Mouse (Mus musculus) lung, embryonic 15.5 days (tissue): Measurements from ENCODE around the gene Tmem147. TPM values are rescaled to one million over a fixed set of nuclear protein-coding genes. Genes with fewer than 3 reads are reported as not detected.
A peak's percentile ranks its signal among the peaks of the same experiment; 100 is the strongest.
"Not testable (repeated sequence)": the region's sequence is repeated elsewhere in the genome, so short reads cannot be mapped to it uniquely, and the experiment has no call there.

Experiments used
- ATAC-seq: fragments of 200-750 bp; cut with Nextera tagmentation; 2 replicates; pipeline ENCODE4 v1.8.0; 2017; ENCODE audit warnings: moderate number of reproducible peaks, borderline replicate concordance; ENCODE audit not compliant: low FRiP score, low TSS enrichment; ENCODE audit errors: extremely low read depth
- H3K27ac ChIP-seq: fragments of 300-500 bp; sonication (generic); 2 replicates; pipeline ENCODE4 v1.5.1; 2015; ENCODE audit warnings: moderate library complexity, mild to moderate bottlenecking, inconsistent platforms
- H3K27me3 ChIP-seq: fragments of 300-500 bp; sonication (generic); 2 replicates; pipeline ENCODE4 v1.6.1; 2015; ENCODE audit warnings: inconsistent platforms
- H3K36me3 ChIP-seq: fragments of 300-500 bp; sonication (generic); 2 replicates; pipeline ENCODE4 v1.6.1; 2015; ENCODE audit warnings: inconsistent platforms
- H3K4me1 ChIP-seq: fragments of 300-500 bp; sonication (generic); 2 replicates; pipeline ENCODE4 v1.6.1; 2015; ENCODE audit warnings: inconsistent platforms
- H3K4me2 ChIP-seq: fragments of 300-500 bp; sonication (generic); 2 replicates; pipeline ENCODE4 v1.6.1; 2015; ENCODE audit warnings: inconsistent platforms, mild to moderate bottlenecking, moderate library complexity
- H3K4me3 ChIP-seq: fragments of 300-500 bp; sonication (generic); 2 replicates; pipeline ENCODE4 v1.5.1; 2015; ENCODE audit warnings: mild to moderate bottlenecking, inconsistent platforms
- H3K9ac ChIP-seq: fragments of 300-500 bp; sonication (generic); 2 replicates; pipeline ENCODE4 v1.6.1; 2015; ENCODE audit warnings: inconsistent platforms
- H3K9me3 ChIP-seq: fragments of 300-500 bp; sonication (generic); 2 replicates; pipeline ENCODE4 v1.6.1; 2016; ENCODE audit warnings: inconsistent platforms
- WGBS: fragments of 180-500 bp; shearing (Covaris S2); methylation state at CpG from one replicate; pipeline ENCODE4 v1.1.7; 2015; 5-methylcytosine and 5-hydroxymethylcytosine counted together
- polyA plus RNA-seq: library from polyadenylated mRNA; unstranded; fragments of >200 nt; fragmentation: Nextera tagmentation; extraction: Ambion mirVana; gene quantifications from 2 replicates; pipeline ENCODE4 v1.2.1, GENCODE M21; 2015

Tmem147 gene
- polyA plus RNA-seq, 1 experiment from 2014 or later = 159 TPM

- ATAC-seq = peak; percentile 44; the same call in 1 of the 2 replicates
- H3K27ac ChIP-seq = no peak overlapping the region
Observed at GRCm38 (mm10) chr7:30749824-30750606, 20.7 kb upstream of the Tmem147 start.

GRCm38 (mm10) chr7:30747525-30748204, 18.3 kb upstream of the Tmem147 start:
- WGBS = 75% methylated on average over 7 of the region's 7 CpGs
- H3K4me2 ChIP-seq = no peak overlapping the region
- no peak for ATAC-seq

More at GRCm38 (mm10) chr7:30749824-30750606, 20.7 kb upstream of the Tmem147 start:
- Histone ChIP-seq H3K9me3 (no peaks in the 10 kb centered on the region), H3K4me1 (no peaks in the 10 kb centered on the region), H3K9ac (no peak overlapping the region), H3K36me3 (peaks cover 2% of the 10 kb centered on the region; the same call in 1 of the 2 replicates), H3K4me3 (no peak overlapping the region), H3K4me2 (no peak overlapping the region), H3K27me3 (no peaks in the 10 kb centered on the region)
- 72% methylated on average over 13 of the region's 13 CpGs for WGBS

DNA sequence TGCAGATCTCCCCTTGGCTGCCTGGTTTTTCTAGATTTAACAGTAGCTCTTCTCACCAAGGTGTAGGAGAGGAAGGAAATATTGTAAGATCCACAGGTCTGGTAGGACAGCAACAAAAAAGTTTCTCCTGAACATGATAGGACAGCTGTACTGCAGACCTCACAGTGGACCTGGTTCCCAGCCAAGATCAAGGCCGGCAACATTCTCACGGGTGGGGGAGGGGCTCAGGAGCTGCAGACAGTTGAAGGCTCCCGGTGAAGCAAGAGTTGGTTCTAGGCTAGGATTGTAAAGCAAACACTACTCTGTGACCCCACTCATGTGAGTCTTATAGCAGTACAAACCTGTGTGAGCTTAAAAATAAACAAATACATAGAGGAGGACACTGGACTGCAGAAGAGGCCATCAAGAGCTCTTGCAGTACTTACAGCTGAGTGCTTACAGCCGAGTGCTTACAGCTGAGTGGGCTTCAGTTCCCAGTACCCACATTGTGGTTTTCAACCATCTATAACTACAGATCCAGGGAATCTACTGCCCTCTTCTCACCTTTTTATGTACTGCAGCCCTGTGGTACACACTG, 14.8 kb upstream of the Tmem147 start:
- WGBS = 21% methylated on average over 4 of the region's 4 CpGs
- Histone ChIP-seq H3K27me3 (no peaks in the 10 kb centered on the region), H3K9ac (no peak overlapping the region), H3K27ac (0 out of 2 replicates have a peak overlapping the region, but pooled peaks have one; percentile 25), H3K4me3 (no peak overlapping the region), H3K9me3 (no peaks in the 10 kb centered on the region), H3K4me2 (no peak overlapping the region), H3K36me3 (no peaks in the 10 kb centered on the region), H3K4me1 (0 out of 2 replicates have a peak, but pooled peaks cover 4% of the 10 kb centered on the region)
- ATAC-seq = peak; percentile 55

More at GRCm38 (mm10) chr7:30747525-30748204, 18.3 kb upstream of the Tmem147 start:
- no peak overlapping the region for H3K9ac ChIP-seq
- no peaks in the 10 kb centered on the region for H3K9me3 ChIP-seq
- H3K27ac ChIP-seq = no peak overlapping the region
- H3K27me3 ChIP-seq = no peaks in the 10 kb centered on the region
- no peak overlapping the region for H3K4me3 ChIP-seq
- H3K36me3 ChIP-seq = no peaks in the 10 kb centered on the region
- 0 out of 2 replicates have a peak, but pooled peaks cover 4% of the 10 kb centered on the region for H3K4me1 ChIP-seq

GRCm38 (mm10) chr7:30743617-30744016, 14.3 kb upstream of the Tmem147 start, which contains the start of gene Gapdhs:
Gene Gapdhs, minus strand, starts transcription at chr7:30743681.
- not testable (repeated sequence) for ATAC-seq, H3K4me1 ChIP-seq, H3K9ac ChIP-seq, H3K4me3 ChIP-seq, H3K36me3 ChIP-seq, H3K4me2 ChIP-seq, H3K9me3 ChIP-seq, H3K27me3 ChIP-seq
- 0 out of 2 replicates have a peak within 1 kb of the TSS, but pooled peaks have one; percentile 25 for H3K27ac ChIP-seq
- no CpG with 5 or more reads among the region's 4 CpGs for WGBS

- not testable (repeated sequence) for H3K27me3 ChIP-seq
Observed at GRCm38 (mm10) chr7:30742570-30742969, 13.2 kb upstream of the Tmem147 start.

GRCm38 (mm10) chr7:30736211-30736610, 6.9 kb upstream of the Tmem147 start:
- Histone ChIP-seq H3K27me3 (no peaks in the 10 kb centered on the region), H3K9ac (no peak overlapping the region), H3K4me3 (no peak overlapping the region), H3K4me1 (no peaks in the 10 kb centered on the region), H3K36me3 (peaks cover 17% of the 10 kb centered on the region), H3K4me2 (no peak overlapping the region), H3K9me3 (no peaks in the 10 kb centered on the region), H3K27ac (no peak overlapping the region)
- ATAC-seq = no peak
- 88% methylated on average over 3 of the region's 3 CpGs for WGBS

More at GRCm38 (mm10) chr7:30742570-30742969, 13.2 kb upstream of the Tmem147 start:
- not testable (repeated sequence) for H3K4me3 ChIP-seq, H3K4me2 ChIP-seq, H3K36me3 ChIP-seq, ATAC-seq, H3K4me1 ChIP-seq, H3K27ac ChIP-seq, H3K9me3 ChIP-seq, H3K9ac ChIP-seq
- WGBS = 84% methylated on average over 2 of the region's 2 CpGs

DNA sequence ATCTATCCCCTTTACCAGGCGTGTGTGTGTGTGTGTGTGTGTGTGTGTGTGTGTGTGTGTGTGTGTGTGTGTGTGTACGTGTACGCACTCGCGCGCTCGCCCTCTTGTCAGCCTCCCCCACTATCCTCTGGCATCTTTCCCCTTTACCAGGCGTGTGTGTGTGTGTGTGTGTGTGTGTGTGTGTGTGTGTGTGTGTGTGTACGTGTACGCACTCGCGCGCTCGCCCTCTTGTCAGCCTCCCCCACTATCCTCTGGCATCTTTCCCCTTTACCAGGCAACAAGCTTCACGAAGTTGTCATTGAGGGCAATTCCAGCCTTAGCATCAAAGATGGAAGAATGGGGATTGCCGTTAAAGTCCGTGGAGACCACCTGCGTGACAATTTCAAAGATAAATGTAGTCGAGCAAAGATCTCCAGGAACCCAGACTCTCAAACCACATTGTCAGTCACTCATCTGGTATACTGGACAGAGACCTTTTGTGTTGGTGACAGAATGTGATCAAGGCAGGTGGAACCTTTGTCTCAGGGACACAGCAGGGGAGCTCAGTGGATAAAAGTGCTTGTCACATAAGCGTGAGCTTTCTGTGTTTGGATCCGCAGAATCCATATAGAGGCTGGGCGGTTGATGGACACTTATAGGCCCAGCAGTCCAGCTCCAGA, 853 bp upstream of the Tmem147 start:
- Histone ChIP-seq H3K4me1 (peaks cover 16% of the 10 kb centered on the region), H3K4me3 (peak overlapping the region; percentile 76), H3K9ac (peak overlapping the region; percentile 81), H3K27ac (peak overlapping the region; percentile 60), H3K4me2 (peak overlapping the region; percentile 76)
- not testable (repeated sequence) for ATAC-seq, H3K27me3 ChIP-seq, H3K9me3 ChIP-seq, H3K36me3 ChIP-seq
- WGBS = 22% methylated on average over 14 of the region's 22 CpGs

- H3K4me2 ChIP-seq = peak overlapping the region; percentile 76
- H3K27me3 ChIP-seq = no peaks in the 10 kb centered on the region
- peak; percentile 43; the same call in 1 of the 2 replicates for ATAC-seq
- peaks cover 16% of the 10 kb centered on the region for H3K4me1 ChIP-seq
- peaks cover 9% of the 10 kb centered on the region for H3K36me3 ChIP-seq
- peak overlapping the region; percentile 81 for H3K9ac ChIP-seq
- peak overlapping the region; percentile 76 for H3K4me3 ChIP-seq
- H3K27ac ChIP-seq = no peak overlapping the region
- no peaks in the 10 kb centered on the region for H3K9me3 ChIP-seq
- 6% methylated on average over 26 of the region's 26 CpGs for WGBS
Observed at GRCm38 (mm10) chr7:30728739-30729395, 473 bp downstream of the Tmem147 start.

DNA sequence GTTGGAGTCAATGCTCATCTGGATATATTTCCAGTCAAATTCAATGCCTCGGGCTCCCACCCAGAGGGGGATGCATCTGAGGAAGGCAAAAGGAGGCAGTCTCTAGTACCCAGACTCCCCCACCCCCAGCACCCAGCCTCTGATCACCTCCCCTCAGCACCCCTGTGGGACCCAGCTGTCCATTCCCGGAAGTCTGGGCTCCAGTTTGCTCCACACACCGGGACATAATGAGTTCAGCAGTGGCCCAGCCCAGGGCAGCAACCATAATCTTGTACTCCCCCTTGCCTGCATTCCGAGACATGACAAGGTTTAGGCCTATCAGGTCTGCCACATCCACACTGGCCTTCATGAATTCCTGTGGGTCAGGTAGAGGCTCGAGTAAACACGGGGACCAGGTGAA, 1.1 kb downstream of the Tmem147 start:
- 66% methylated on average over 6 of the region's 6 CpGs for WGBS
- Histone ChIP-seq H3K36me3 (peaks cover 9% of the 10 kb centered on the region), H3K9me3 (no peaks in the 10 kb centered on the region), H3K4me3 (peak overlapping the region; percentile 76), H3K4me2 (peak overlapping the region; percentile 76), H3K27me3 (no peaks in the 10 kb centered on the region), H3K27ac (no peak overlapping the region), H3K9ac (peak overlapping the region; percentile 81), H3K4me1 (peaks cover 16% of the 10 kb centered on the region)
- ATAC-seq = no peak

DNA sequence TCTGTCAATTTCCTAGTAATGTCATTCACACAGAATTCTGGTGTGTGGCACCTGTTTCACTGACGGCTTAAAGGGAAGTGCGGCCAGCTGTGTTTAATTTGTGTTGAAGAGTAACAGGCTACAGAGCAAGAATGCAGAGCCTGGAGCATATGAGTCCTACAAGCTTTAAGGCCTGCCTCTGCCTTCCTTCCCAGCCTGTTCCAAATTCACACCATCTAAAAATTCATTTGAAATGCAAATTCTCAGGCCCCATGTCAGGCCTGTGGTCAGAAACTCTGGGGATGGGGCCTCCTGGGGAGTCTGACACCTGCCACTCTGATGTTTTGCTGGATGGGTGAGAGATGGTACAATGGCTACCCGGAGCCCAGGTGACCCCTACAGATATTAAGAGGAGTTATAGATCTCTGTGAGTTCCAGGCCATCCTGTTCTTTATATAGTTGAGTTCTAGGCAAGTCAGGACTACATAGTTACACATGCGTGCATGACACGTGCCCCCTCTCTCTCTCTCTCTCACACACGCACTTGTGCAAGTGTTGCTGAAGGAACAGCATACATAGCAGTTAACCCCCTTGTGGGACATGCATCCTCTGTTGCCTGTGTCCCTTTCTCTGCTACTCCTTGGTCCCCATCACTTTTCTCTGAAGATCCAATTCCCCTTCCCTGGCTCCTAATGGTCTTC, 5.9 kb downstream of the Tmem147 start:
- no peak overlapping the region for H3K4me3 ChIP-seq
- WGBS = 57% methylated on average over 6 of the region's 6 CpGs
- peaks cover 5% of the 10 kb centered on the region for H3K4me1 ChIP-seq
- no peaks in the 10 kb centered on the region for H3K27me3 ChIP-seq
- no peak overlapping the region for H3K27ac ChIP-seq
- no peak overlapping the region for H3K9ac ChIP-seq
- no peak overlapping the region for H3K4me2 ChIP-seq
- ATAC-seq = no peak
- peaks cover 4% of the 10 kb centered on the region; the same call in 1 of the 2 replicates for H3K36me3 ChIP-seq
- H3K9me3 ChIP-seq = no peaks in the 10 kb centered on the region
